Mouse (Mus musculus): Measurements from ENCODE around the gene Timp2. TPM values are rescaled to one million over a fixed set of nuclear protein-coding genes. Genes with fewer than 3 reads are reported as not detected.

The Timp2 gene
- polyA plus RNA-seq, 1 experiment from 2014 or later: 6.1 TPM

GRCm38 (mm10) chr11:118285791-118286190, 69.7 kb downstream of the Timp2 start:
- H3K4me2 ChIP-seq (ENCODE audit: low read depth, low read length): no peak overlapping the region
- no peak for ATAC-seq (ENCODE audit: low read depth)
- H3K27ac ChIP-seq (ENCODE audit: low read length): no peak overlapping the region
- H3K4me1 ChIP-seq (ENCODE audit: control insufficient read depth, low read depth, low read length): peaks cover 16% of the 10 kb centered on the region
- H3K9ac ChIP-seq (ENCODE audit: low read depth, low read length): no peak overlapping the region
- 87% methylated on average over 13 of the region's 13 CpGs for WGBS (ENCODE audit: insufficient replicate concordance)
- no peak overlapping the region for H3K4me3 ChIP-seq (ENCODE audit: low read depth, low read length)
- H3K36me3 ChIP-seq (ENCODE audit: control insufficient read depth, insufficient read depth): peaks cover 11% of the 10 kb centered on the region
- no peaks in the 10 kb centered on the region for H3K27me3 ChIP-seq (ENCODE audit: control insufficient read depth, insufficient read depth, low read depth, low read length)
- no peaks in the 10 kb centered on the region for H3K9me3 ChIP-seq (replicated peaks; ENCODE audit: control insufficient read depth, low read length)

- H3K4me2 ChIP-seq (ENCODE audit: low read depth, low read length): no peak overlapping the region
- no peak overlapping the region for H3K4me3 ChIP-seq (ENCODE audit: low read depth, low read length)
- no peaks in the 10 kb centered on the region for H3K4me1 ChIP-seq (ENCODE audit: control insufficient read depth, low read depth, low read length)
- peaks cover 22% of the 10 kb centered on the region for H3K36me3 ChIP-seq (ENCODE audit: control insufficient read depth, insufficient read depth)
- H3K9me3 ChIP-seq (replicated peaks; ENCODE audit: control insufficient read depth, low read length): no peaks in the 10 kb centered on the region
- H3K27ac ChIP-seq (ENCODE audit: low read length): no peak overlapping the region
- H3K27me3 ChIP-seq (ENCODE audit: control insufficient read depth, insufficient read depth, low read depth, low read length): no peaks in the 10 kb centered on the region
- WGBS (ENCODE audit: insufficient replicate concordance): 62% methylated on average over 3 of the region's 3 CpGs
- H3K9ac ChIP-seq (ENCODE audit: low read depth, low read length): no peak overlapping the region
- ATAC-seq (ENCODE audit: low read depth): no peak
Observed at GRCm38 (mm10) chr11:118280218-118280617, 75.3 kb downstream of the Timp2 start.

- Histone ChIP-seq H3K4me3 (ENCODE audit: low read depth, low read length) (no peak overlapping the region), H3K36me3 (ENCODE audit: control insufficient read depth, insufficient read depth) (peaks cover 36% of the 10 kb centered on the region), H3K9ac (ENCODE audit: low read depth, low read length) (no peak overlapping the region), H3K27me3 (ENCODE audit: control insufficient read depth, insufficient read depth, low read depth, low read length) (no peaks in the 10 kb centered on the region), H3K9me3 (replicated peaks; ENCODE audit: control insufficient read depth, low read length) (no peaks in the 10 kb centered on the region), H3K27ac (ENCODE audit: low read length) (no peak overlapping the region), H3K4me2 (ENCODE audit: low read depth, low read length) (no peak overlapping the region), H3K4me1 (ENCODE audit: control insufficient read depth, low read depth, low read length) (no peaks in the 10 kb centered on the region)
- ATAC-seq (ENCODE audit: low read depth): no peak
- 68% methylated on average over 7 of the region's 7 CpGs for WGBS (ENCODE audit: insufficient replicate concordance)
Observed at GRCm38 (mm10) chr11:118276328-118276727, 79.2 kb downstream of the Timp2 start.

DNA sequence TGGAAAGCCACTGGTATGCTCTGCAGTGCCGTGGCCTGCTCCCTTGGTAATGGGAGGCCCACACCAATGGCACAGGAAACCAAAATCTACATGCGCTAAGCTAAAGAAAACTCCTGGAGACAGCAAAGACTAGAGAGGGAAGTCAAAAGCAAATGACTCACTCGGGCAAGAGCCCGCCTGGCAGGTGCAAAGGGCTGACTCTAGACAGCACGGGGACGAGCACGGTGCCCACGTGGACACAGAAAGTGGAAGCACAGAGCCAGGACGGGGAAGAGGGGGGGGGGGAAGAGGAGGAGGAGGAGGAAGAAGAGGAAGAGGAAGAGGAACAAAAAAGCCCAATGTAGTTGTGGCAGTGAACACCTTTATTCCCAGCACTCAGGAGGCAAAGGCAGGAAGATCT, 80.4 kb downstream of the Timp2 start:
- 62% methylated on average over 9 of the region's 9 CpGs for WGBS (ENCODE audit: insufficient replicate concordance)
- no peak for ATAC-seq (ENCODE audit: low read depth)
- H3K27ac ChIP-seq (ENCODE audit: low read length): no peak overlapping the region
- H3K9ac ChIP-seq (ENCODE audit: low read depth, low read length): no peak overlapping the region
- no peaks in the 10 kb centered on the region for H3K4me1 ChIP-seq (ENCODE audit: control insufficient read depth, low read depth, low read length)
- H3K4me2 ChIP-seq (ENCODE audit: low read depth, low read length): no peak overlapping the region
- H3K36me3 ChIP-seq (ENCODE audit: control insufficient read depth, insufficient read depth): peaks cover 42% of the 10 kb centered on the region
- H3K4me3 ChIP-seq (ENCODE audit: low read depth, low read length): no peak overlapping the region
- H3K9me3 ChIP-seq (replicated peaks; ENCODE audit: control insufficient read depth, low read length): no peaks in the 10 kb centered on the region
- no peaks in the 10 kb centered on the region for H3K27me3 ChIP-seq (ENCODE audit: control insufficient read depth, insufficient read depth, low read depth, low read length)

- WGBS (ENCODE audit: insufficient replicate concordance): 66% methylated on average over 3 of the region's 3 CpGs
- no peak overlapping the region for H3K4me2 ChIP-seq (ENCODE audit: low read depth, low read length)
- H3K4me3 ChIP-seq (ENCODE audit: low read depth, low read length): no peak overlapping the region
- H3K9ac ChIP-seq (ENCODE audit: low read depth, low read length): no peak overlapping the region
- no peaks in the 10 kb centered on the region for H3K4me1 ChIP-seq (ENCODE audit: control insufficient read depth, low read depth, low read length)
- no peak overlapping the region for H3K27ac ChIP-seq (ENCODE audit: low read length)
- peaks cover 34% of the 10 kb centered on the region for H3K36me3 ChIP-seq (ENCODE audit: control insufficient read depth, insufficient read depth)
- no peaks in the 10 kb centered on the region for H3K9me3 ChIP-seq (replicated peaks; ENCODE audit: control insufficient read depth, low read length)
- ATAC-seq (ENCODE audit: low read depth): no peak
- H3K27me3 ChIP-seq (ENCODE audit: control insufficient read depth, insufficient read depth, low read depth, low read length): no peaks in the 10 kb centered on the region
Observed at GRCm38 (mm10) chr11:118269827-118270226, 85.7 kb downstream of the Timp2 start.

DNA sequence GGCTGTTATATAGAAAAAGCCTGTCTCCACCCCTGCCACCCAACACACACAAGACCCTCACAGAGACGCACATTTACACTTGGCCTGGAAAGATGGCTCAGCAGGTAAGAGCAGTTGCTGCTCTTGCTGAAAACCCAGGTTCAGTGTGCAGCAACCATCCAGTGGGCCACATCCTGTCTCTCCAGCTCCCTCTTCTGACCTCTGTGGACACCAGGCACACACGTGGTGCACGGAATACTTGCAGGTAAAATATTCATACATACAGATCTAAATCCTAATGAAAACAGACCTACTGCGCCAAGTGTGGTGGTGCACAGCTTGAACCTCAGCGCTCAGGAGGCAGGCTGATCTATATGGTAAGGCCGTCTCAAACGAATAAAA, 88.9 kb downstream of the Timp2 start:
- ATAC-seq (ENCODE audit: low read depth): no peak
- Histone ChIP-seq H3K4me1 (ENCODE audit: control insufficient read depth, low read depth, low read length) (no peaks in the 10 kb centered on the region), H3K27me3 (ENCODE audit: control insufficient read depth, insufficient read depth, low read depth, low read length) (no peaks in the 10 kb centered on the region)

DNA sequence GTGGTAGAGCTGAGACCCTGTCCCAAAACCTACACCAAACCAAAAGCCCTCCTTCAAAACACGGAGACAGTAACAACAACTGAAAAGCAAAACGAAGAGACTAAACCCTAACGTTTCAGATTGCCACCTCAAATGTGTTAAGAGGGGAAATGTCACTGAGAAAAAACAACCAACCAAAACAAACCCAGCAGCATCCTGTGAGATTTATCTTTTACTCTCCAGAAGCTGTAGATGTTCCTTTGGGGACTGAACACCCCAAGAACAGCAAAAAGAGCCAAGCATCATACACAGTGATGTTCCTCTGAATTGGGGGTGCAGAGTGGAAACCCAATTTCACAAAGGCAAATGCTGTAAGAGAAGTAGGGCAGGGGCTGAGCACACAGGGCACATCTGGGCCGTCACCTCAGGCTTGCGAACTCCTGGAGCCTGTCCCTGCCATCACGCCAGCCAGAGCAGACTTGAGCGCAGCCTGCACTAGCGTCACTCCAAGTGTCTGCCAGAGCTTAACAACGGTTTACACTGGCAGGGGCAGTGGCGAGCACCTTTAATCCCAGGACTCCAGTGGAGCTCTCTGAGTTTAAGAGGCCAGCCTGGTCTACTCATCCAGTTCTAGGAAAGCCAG, 89.4 kb downstream of the Timp2 start:
- Histone ChIP-seq H3K4me3 (ENCODE audit: low read depth, low read length) (no peak overlapping the region), H3K9ac (ENCODE audit: low read depth, low read length) (no peak overlapping the region), H3K27me3 (ENCODE audit: control insufficient read depth, insufficient read depth, low read depth, low read length) (no peaks in the 10 kb centered on the region), H3K36me3 (ENCODE audit: control insufficient read depth, insufficient read depth) (peaks cover 31% of the 10 kb centered on the region), H3K27ac (ENCODE audit: low read length) (no peak overlapping the region), H3K4me1 (ENCODE audit: control insufficient read depth, low read depth, low read length) (no peaks in the 10 kb centered on the region), H3K4me2 (ENCODE audit: low read depth, low read length) (no peak overlapping the region), H3K9me3 (replicated peaks; ENCODE audit: control insufficient read depth, low read length) (no peaks in the 10 kb centered on the region)
- ATAC-seq (ENCODE audit: low read depth): no peak
- WGBS (ENCODE audit: insufficient replicate concordance): 83% methylated on average over 10 of the region's 10 CpGs

More for the DNA sequence above, 88.9 kb downstream of the Timp2 start:
- no peak overlapping the region for H3K9ac ChIP-seq (ENCODE audit: low read depth, low read length)
- H3K9me3 ChIP-seq (replicated peaks; ENCODE audit: control insufficient read depth, low read length): no peaks in the 10 kb centered on the region
- H3K36me3 ChIP-seq (ENCODE audit: control insufficient read depth, insufficient read depth): peaks cover 34% of the 10 kb centered on the region
- H3K27ac ChIP-seq (ENCODE audit: low read length): no peak overlapping the region
- WGBS (ENCODE audit: insufficient replicate concordance): 77% methylated on average over 7 of the region's 7 CpGs
- H3K4me2 ChIP-seq (ENCODE audit: low read depth, low read length): no peak overlapping the region
- H3K4me3 ChIP-seq (ENCODE audit: low read depth, low read length): no peak overlapping the region

DNA sequence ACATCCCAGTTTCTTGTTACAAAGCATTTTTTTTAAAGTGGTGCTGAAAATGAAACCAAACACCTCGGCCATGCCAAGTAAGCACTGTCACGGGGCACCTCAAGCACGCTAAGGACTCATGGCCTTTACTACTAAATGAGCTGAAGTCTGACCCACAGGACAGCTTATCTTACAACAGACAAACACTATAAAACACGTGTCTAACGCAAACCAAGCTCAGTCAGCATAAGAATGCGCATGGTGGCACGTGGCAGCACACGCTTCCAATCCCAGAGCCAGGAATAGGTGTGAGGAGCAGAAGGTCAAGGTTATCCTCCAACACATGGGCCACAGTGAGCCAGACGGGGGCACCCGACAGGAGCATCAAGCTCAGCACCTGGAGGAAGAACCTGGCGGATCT, 89.9 kb downstream of the Timp2 start:
- Histone ChIP-seq H3K4me3 (ENCODE audit: low read depth, low read length) (no peak overlapping the region), H3K4me2 (ENCODE audit: low read depth, low read length) (no peak overlapping the region), H3K27me3 (ENCODE audit: control insufficient read depth, insufficient read depth, low read depth, low read length) (no peaks in the 10 kb centered on the region), H3K9ac (ENCODE audit: low read depth, low read length) (no peak overlapping the region), H3K9me3 (replicated peaks; ENCODE audit: control insufficient read depth, low read length) (no peaks in the 10 kb centered on the region), H3K4me1 (ENCODE audit: control insufficient read depth, low read depth, low read length) (no peaks in the 10 kb centered on the region), H3K36me3 (ENCODE audit: control insufficient read depth, insufficient read depth) (peaks cover 34% of the 10 kb centered on the region), H3K27ac (ENCODE audit: low read length) (no peak overlapping the region)
- no peak for ATAC-seq (ENCODE audit: low read depth)
- 69% methylated on average over 11 of the region's 11 CpGs for WGBS (ENCODE audit: insufficient replicate concordance)

DNA sequence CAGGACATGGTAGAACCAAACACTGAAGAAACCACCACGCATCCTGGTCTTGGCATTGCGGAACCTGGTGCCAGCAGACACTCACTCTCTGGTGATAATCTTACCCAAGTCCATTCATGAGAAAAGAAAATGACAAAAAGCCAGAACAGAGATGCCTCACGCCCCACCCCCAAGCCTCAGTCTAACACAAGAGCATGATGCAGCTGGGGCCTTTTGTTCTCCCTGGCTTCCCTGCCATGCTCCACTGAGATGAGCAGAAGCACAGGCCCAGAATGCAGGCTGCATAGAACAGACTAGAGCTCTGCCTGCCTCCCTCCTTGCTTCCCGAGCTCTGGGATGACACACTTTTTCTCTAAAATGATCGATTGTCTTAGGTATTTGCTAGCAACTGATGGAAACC, 92.4 kb downstream of the Timp2 start:
- Histone ChIP-seq H3K4me2 (ENCODE audit: low read depth, low read length) (no peak overlapping the region), H3K4me3 (ENCODE audit: low read depth, low read length) (no peak overlapping the region), H3K27ac (ENCODE audit: low read length) (no peak overlapping the region), H3K9ac (ENCODE audit: low read depth, low read length) (no peak overlapping the region), H3K36me3 (ENCODE audit: control insufficient read depth, insufficient read depth) (peaks cover 36% of the 10 kb centered on the region), H3K27me3 (ENCODE audit: control insufficient read depth, insufficient read depth, low read depth, low read length) (no peaks in the 10 kb centered on the region), H3K9me3 (replicated peaks; ENCODE audit: control insufficient read depth, low read length) (no peaks in the 10 kb centered on the region), H3K4me1 (ENCODE audit: control insufficient read depth, low read depth, low read length) (no peaks in the 10 kb centered on the region)
- whole genome bisulfite sequencing (ENCODE audit: insufficient replicate concordance): 69% methylated on average over 5 of the region's 5 CpGs
- ATAC-seq (ENCODE audit: low read depth): no peak
